Mouse (Mus musculus) myocyte (in vitro differentiated cells): ENCODE data around the gene Gm6793.

Source experiments
- CEBPB ChIP-seq: IDR thresholded peaks from 2 replicates; pipeline ENCODE4 v1.6.1; 2011; ENCODE audit warnings: mild to moderate bottlenecking, moderate library complexity; ENCODE audit not compliant: poor library complexity, insufficient read depth, severe bottlenecking
- MAX ChIP-seq: IDR thresholded peaks from one replicate; pipeline ENCODE4 v1.6.1; 2011; ENCODE audit warnings: low read depth, mild to moderate bottlenecking, control low read depth
- MYOG ChIP-seq, 3 experiments: IDR thresholded peaks; one replicate each; pipeline ENCODE4 v1.6.1; 2011; ENCODE audit warnings: control low read depth in 2 of 3, low read depth in 2 of 3, mild to moderate bottlenecking in 2 of 3; ENCODE audit not compliant: insufficient read length in 2 of 3, control insufficient read depth in 1 of 3, insufficient read depth in 1 of 3
- TCF12 ChIP-seq: IDR thresholded peaks from one replicate; pipeline ENCODE4 v1.6.1; 2011; ENCODE audit warnings: mild to moderate bottlenecking, control low read depth; ENCODE audit not compliant: poor library complexity, insufficient read depth, severe bottlenecking
- USF1 ChIP-seq: IDR thresholded peaks from one replicate; pipeline ENCODE4 v1.6.1; 2011; ENCODE audit warnings: low read depth, mild to moderate bottlenecking, control low read depth, moderate library complexity

GRCm38 (mm10) chr8:112009558-112009957, 5.3 kb downstream of the Gm6793 start:
- TF ChIP-seq USF1 (no peak), MYOG (IDR thresholded peaks at IDR 0.05; ENCODE audit: control insufficient read depth in 1 of 3, insufficient read depth in 1 of 3, insufficient read length in 2 of 3, low read depth in 2 of 3) (no peak), TCF12 (no peak), CEBPB (no peak), MAX (no peak)
